Mouse (Mus musculus) neural tube, embryonic 13.5 days (tissue): ENCODE data around the gene Cyp24a1. TPM values are rescaled to one million over a fixed set of nuclear protein-coding genes. Genes with fewer than 3 reads are reported as not detected.
A peak's percentile ranks its signal among the peaks of the same experiment; 100 is the strongest.

ENCODE experiments used
- ATAC-seq: fragments of 200-750 bp; cut with Nextera tagmentation; 2 replicates; pipeline ENCODE4 v1.8.0; 2017; ENCODE audit warnings: low read depth, mild to moderate bottlenecking, moderate TSS enrichment, moderate library complexity
- H3K27ac ChIP-seq: fragments of 300-500 bp; sonication (generic); replicated peaks from 2 replicates; pipeline ENCODE4 v1.5.1; 2015; ENCODE audit warnings: moderate library complexity, mild to moderate bottlenecking, inconsistent platforms
- H3K27me3 ChIP-seq: fragments of 300-500 bp; sonication (generic); 2 replicates; pipeline ENCODE4 v1.6.1; 2015; ENCODE audit warnings: mild to moderate bottlenecking, inconsistent platforms
- H3K36me3 ChIP-seq: fragments of 300-500 bp; sonication (generic); 2 replicates; pipeline ENCODE4 v1.6.1; 2015; ENCODE audit warnings: mild to moderate bottlenecking, inconsistent platforms
- H3K4me1 ChIP-seq: fragments of 300-500 bp; sonication (generic); replicated peaks from 2 replicates; pipeline ENCODE4 v1.6.1; 2015; ENCODE audit warnings: inconsistent platforms
- H3K4me2 ChIP-seq: fragments of 300-500 bp; sonication (generic); 2 replicates; pipeline ENCODE4 v1.6.1; 2015; ENCODE audit warnings: inconsistent platforms, mild to moderate bottlenecking, moderate library complexity
- H3K4me3 ChIP-seq: fragments of 300-500 bp; sonication (generic); 2 replicates; pipeline ENCODE4 v1.5.1; 2015; ENCODE audit warnings: mild to moderate bottlenecking, inconsistent platforms
- H3K9ac ChIP-seq: fragments of 300-500 bp; sonication (generic); 2 replicates; pipeline ENCODE4 v1.6.1; 2015; ENCODE audit warnings: moderate library complexity, mild to moderate bottlenecking, inconsistent platforms
- H3K9me3 ChIP-seq: fragments of 300-500 bp; sonication (generic); 2 replicates; pipeline ENCODE4 v1.6.1; 2016; ENCODE audit warnings: inconsistent platforms
- WGBS: fragments of 180-500 bp; shearing (Covaris S2); methylation state at CpG from one replicate; pipeline ENCODE4 v1.1.7; 2015; 5-methylcytosine and 5-hydroxymethylcytosine counted together
- polyA plus RNA-seq: library from polyadenylated mRNA; unstranded; fragments of >200 nt; fragmentation: Nextera tagmentation; extraction: Ambion mirVana; gene quantifications from 2 replicates; pipeline ENCODE4 v1.2.1, GENCODE M21; 2015

The Cyp24a1 gene
- polyA plus RNA-seq, 1 experiment from 2014 or later, result not detected

- Histone ChIP-seq H3K4me2 (no peak overlapping the region), H3K27me3 (peaks cover 22% of the 10 kb centered on the region), H3K9ac (no peak overlapping the region), H3K4me1 (no peaks in the 10 kb centered on the region), H3K4me3 (no peak overlapping the region), H3K36me3 (no peaks in the 10 kb centered on the region), H3K27ac (0 out of 2 replicates have a peak overlapping the region, but pooled peaks have one; percentile 1), H3K9me3 (no peaks in the 10 kb centered on the region)
- peak; percentile 19; the same call in 1 of the 2 replicates for ATAC-seq
- 49% methylated on average over 26 of the region's 26 CpGs for WGBS
Measured at GRCm38 (mm10) chr2:170487890-170488502, 8.9 kb downstream of the Cyp24a1 start.

- WGBS, result 74% methylated on average over 7 of the region's 7 CpGs
- Histone ChIP-seq H3K4me1 (no peaks in the 10 kb centered on the region), H3K36me3 (no peaks in the 10 kb centered on the region), H3K27ac (peak overlapping the region; percentile 1; the same call in 1 of the 2 replicates), H3K27me3 (peaks cover 16% of the 10 kb centered on the region), H3K4me3 (no peak overlapping the region), H3K9me3 (no peaks in the 10 kb centered on the region), H3K4me2 (no peak overlapping the region), H3K9ac (no peak overlapping the region)
- ATAC-seq, result no peak
Measured at GRCm38 (mm10) chr2:170487202-170487601, 9.7 kb downstream of the Cyp24a1 start.

- 71% methylated on average over 11 of the region's 11 CpGs for WGBS
- Histone ChIP-seq H3K9ac (no peak overlapping the region), H3K36me3 (no peaks in the 10 kb centered on the region), H3K27ac (no peak overlapping the region), H3K4me1 (no peaks in the 10 kb centered on the region), H3K27me3 (peaks cover 3% of the 10 kb centered on the region; the same call in 1 of the 2 replicates), H3K4me2 (no peak overlapping the region), H3K9me3 (no peaks in the 10 kb centered on the region), H3K4me3 (no peak overlapping the region)
- no peak for ATAC-seq
Measured at GRCm38 (mm10) chr2:170483914-170484313, 13.0 kb downstream of the Cyp24a1 start.

GRCm38 (mm10) chr2:170482019-170482540 lies 14.9 kb downstream of the Cyp24a1 start:
- WGBS, result 73% methylated on average over 10 of the region's 10 CpGs
- H3K4me1 ChIP-seq, result no peaks in the 10 kb centered on the region
- no peak overlapping the region for H3K4me3 ChIP-seq
- H3K9ac ChIP-seq, result no peak overlapping the region
- H3K27me3 ChIP-seq, result peaks cover 3% of the 10 kb centered on the region; the same call in 1 of the 2 replicates
- no peaks in the 10 kb centered on the region for H3K36me3 ChIP-seq
- H3K27ac ChIP-seq, result no peak overlapping the region
- H3K9me3 ChIP-seq, result no peaks in the 10 kb centered on the region
- ATAC-seq, result no peak
- no peak overlapping the region for H3K4me2 ChIP-seq

- Histone ChIP-seq H3K27me3 (no peaks in the 10 kb centered on the region), H3K4me3 (no peak overlapping the region), H3K4me1 (no peaks in the 10 kb centered on the region), H3K9ac (no peak overlapping the region), H3K36me3 (no peaks in the 10 kb centered on the region), H3K9me3 (no peaks in the 10 kb centered on the region), H3K27ac (no peak overlapping the region), H3K4me2 (no peak overlapping the region)
- no peak for ATAC-seq
- 95% methylated on average over 8 of the region's 8 CpGs for WGBS
Measured at GRCm38 (mm10) chr2:170476643-170477042, 20.3 kb downstream of the Cyp24a1 start.

GRCm38 (mm10) chr2:170476215-170476614 lies 20.7 kb downstream of the Cyp24a1 start:
- Histone ChIP-seq H3K4me3 (no peak overlapping the region), H3K9me3 (no peaks in the 10 kb centered on the region), H3K27ac (no peak overlapping the region), H3K4me1 (no peaks in the 10 kb centered on the region), H3K27me3 (no peaks in the 10 kb centered on the region), H3K4me2 (no peak overlapping the region), H3K36me3 (no peaks in the 10 kb centered on the region), H3K9ac (no peak overlapping the region)
- 83% methylated on average over 11 of the region's 11 CpGs for WGBS
- no peak for ATAC-seq

GRCm38 (mm10) chr2:170475164-170475563 lies 21.8 kb downstream of the Cyp24a1 start:
- no peak for ATAC-seq
- 0 out of 2 replicates have a peak, but pooled peaks cover 3% of the 10 kb centered on the region for H3K4me1 ChIP-seq
- H3K9ac ChIP-seq, result no peak overlapping the region
- H3K36me3 ChIP-seq, result no peaks in the 10 kb centered on the region
- H3K27ac ChIP-seq, result no peak overlapping the region
- no peak overlapping the region for H3K4me2 ChIP-seq
- H3K4me3 ChIP-seq, result no peak overlapping the region
- H3K9me3 ChIP-seq, result no peaks in the 10 kb centered on the region
- 0 out of 2 replicates have a peak, but pooled peaks cover 3% of the 10 kb centered on the region for H3K27me3 ChIP-seq
- WGBS, result 69% methylated on average over 3 of the region's 3 CpGs

- Histone ChIP-seq H3K27ac (no peak overlapping the region), H3K9me3 (no peaks in the 10 kb centered on the region), H3K4me2 (no peak overlapping the region), H3K4me3 (no peak overlapping the region), H3K27me3 (0 out of 2 replicates have a peak, but pooled peaks cover 4% of the 10 kb centered on the region), H3K36me3 (no peaks in the 10 kb centered on the region), H3K9ac (no peak overlapping the region), H3K4me1 (peaks cover 13% of the 10 kb centered on the region)
- WGBS, result 93% methylated on average over 5 of the region's 5 CpGs
- no peak for ATAC-seq
Measured at GRCm38 (mm10) chr2:170474125-170474524, 22.8 kb downstream of the Cyp24a1 start.

- Histone ChIP-seq H3K36me3 (no peaks in the 10 kb centered on the region), H3K4me3 (no peak overlapping the region), H3K27me3 (0 out of 2 replicates have a peak, but pooled peaks cover 4% of the 10 kb centered on the region), H3K4me2 (no peak overlapping the region), H3K9me3 (no peaks in the 10 kb centered on the region), H3K9ac (no peak overlapping the region), H3K4me1 (peaks cover 16% of the 10 kb centered on the region), H3K27ac (no peak overlapping the region)
- WGBS, result 88% methylated on average over 5 of the region's 5 CpGs
- no peak for ATAC-seq
Measured at GRCm38 (mm10) chr2:170470591-170470990, 26.4 kb downstream of the Cyp24a1 start.

- peak overlapping the region; percentile 16; the same call in 1 of the 2 replicates for H3K4me2 ChIP-seq
- ATAC-seq, result peak; percentile 40; the same call in 1 of the 2 replicates
- 13% methylated on average over 10 of the region's 10 CpGs for WGBS
Measured at GRCm38 (mm10) chr2:170469616-170470308, 27.2 kb downstream of the Cyp24a1 start.

GRCm38 (mm10) chr2:170468009-170468408 lies 28.9 kb downstream of the Cyp24a1 start:
- Histone ChIP-seq H3K27me3 (0 out of 2 replicates have a peak, but pooled peaks cover 4% of the 10 kb centered on the region), H3K4me3 (no peak overlapping the region), H3K9me3 (no peaks in the 10 kb centered on the region), H3K4me2 (no peak overlapping the region), H3K36me3 (no peaks in the 10 kb centered on the region), H3K9ac (no peak overlapping the region), H3K27ac (no peak overlapping the region), H3K4me1 (peaks cover 16% of the 10 kb centered on the region)
- no peak for ATAC-seq

More at GRCm38 (mm10) chr2:170469616-170470308, 27.2 kb downstream of the Cyp24a1 start:
- H3K36me3 ChIP-seq, result no peaks in the 10 kb centered on the region
- peaks cover 16% of the 10 kb centered on the region for H3K4me1 ChIP-seq
- H3K9ac ChIP-seq, result no peak overlapping the region
- H3K27me3 ChIP-seq, result 0 out of 2 replicates have a peak, but pooled peaks cover 4% of the 10 kb centered on the region
- H3K27ac ChIP-seq, result no peak overlapping the region
- H3K9me3 ChIP-seq, result no peaks in the 10 kb centered on the region
- H3K4me3 ChIP-seq, result no peak overlapping the region

- Histone ChIP-seq H3K9ac (no peak overlapping the region), H3K9me3 (no peaks in the 10 kb centered on the region), H3K4me1 (peaks cover 13% of the 10 kb centered on the region), H3K27ac (no peak overlapping the region), H3K36me3 (no peaks in the 10 kb centered on the region), H3K4me2 (no peak overlapping the region), H3K27me3 (peaks cover 3% of the 10 kb centered on the region; the same call in 1 of the 2 replicates), H3K4me3 (no peak overlapping the region)
- 46% methylated on average over 4 of the region's 4 CpGs for WGBS
- no peak for ATAC-seq
Measured at GRCm38 (mm10) chr2:170464817-170465216, 32.1 kb downstream of the Cyp24a1 start.
